ENCODE assay signal across 9 mouse cellular contexts in genomic region chr8:126667721-126668656, GRCm38 (mm10).
A peak's percentile ranks its signal among the peaks of the same experiment; 100 is the strongest.
DNase-seq lines count a peak whose midpoint lies in the region; ATAC-seq and TF ChIP-seq lines count a peak whose summit lies in the region.
"Had no signal": no experiment of that assay in that cellular context is flagged by ENCODE, and none has a peak within 500 bp of the region (broad histone marks: within the 10 kb centered on the region; RNA-seq: fewer than 3 reads in every experiment).

No protein-coding gene starts in this region.

- no peaks in the 10 kb centered on the region for H3K36me3 ChIP-seq in hindbrain, embryonic 11.5 days (ENCODE audit: control insufficient read depth, insufficient read depth, low read length)
- no peaks in the 10 kb centered on the region for H3K36me3 ChIP-seq in lung, postnatal 0 days (ENCODE audit: insufficient read depth, low read length)

- H3K27me3 ChIP-seq in hindbrain, embryonic 11.5 days (ENCODE audit: control insufficient read depth, insufficient read depth, low read length) = no peaks in the 10 kb centered on the region
- no peaks in the 10 kb centered on the region for H3K27me3 ChIP-seq in lung, postnatal 0 days (replicated peaks; ENCODE audit: insufficient read depth, low read length)
- H3K27me3 ChIP-seq: Patski had no signal

- no peak overlapping the region for H3K4me3 ChIP-seq in hindbrain, embryonic 11.5 days (ENCODE audit: low read depth, low read length)
- H3K4me3 ChIP-seq in lung, postnatal 0 days (ENCODE audit: low read depth, low read length) = no peak overlapping the region

- H3K9me3 ChIP-seq in hindbrain, embryonic 11.5 days (ENCODE audit: control insufficient read depth, low read length) = no peaks in the 10 kb centered on the region
- no peaks in the 10 kb centered on the region for H3K9me3 ChIP-seq in lung, postnatal 0 days (ENCODE audit: low read length)

- TF ChIP-seq EP300 in lung, postnatal 0 days (IDR thresholded peaks at IDR 0.05) = peak; percentile 85

- no peak for TF ChIP-seq CTCF in lung, postnatal 0 days (IDR thresholded peaks at IDR 0.05)

- H3K9ac ChIP-seq in hindbrain, embryonic 11.5 days (ENCODE audit: low read depth, low read length) = no peak overlapping the region
- H3K9ac ChIP-seq in lung, postnatal 0 days (replicated peaks; ENCODE audit: low read depth) = peak overlapping the region; percentile 34; the same call in 1 of the 2 replicates

- 74% methylated on average over 16 of the region's 16 CpGs for WGBS in hindbrain, embryonic 11.5 days
- WGBS in lung, postnatal 0 days = 45% methylated on average over 16 of the region's 16 CpGs

- no peak for ATAC-seq in hindbrain, embryonic 11.5 days (ENCODE audit: low FRiP score)
- ATAC-seq in lung, postnatal 0 days = peak; percentile 23

- H3K4me2 ChIP-seq in hindbrain, embryonic 11.5 days (replicated peaks; ENCODE audit: low read depth, low read length) = no peak overlapping the region
- H3K4me2 ChIP-seq in lung, postnatal 0 days (replicated peaks; ENCODE audit: low read depth, low read length) = no peak overlapping the region

- peaks cover 14% of the 10 kb centered on the region for H3K4me1 ChIP-seq in hindbrain, embryonic 11.5 days (replicated peaks; ENCODE audit: control insufficient read depth, insufficient read depth, low read length)
- peaks cover 48% of the 10 kb centered on the region for H3K4me1 ChIP-seq in lung, postnatal 0 days (ENCODE audit: insufficient read depth, low read depth, low read length)

- DNase-seq in NIH3T3 (ENCODE audit: low read depth) = peak; percentile 89
- DNase-seq in cerebellum, adult 8-10 months = peak; percentile 64
- peak; percentile 64 to 78 for DNase-seq in frontal cortex, postnatal 36 days (ENCODE audit: low spot score in 2 of 2)
- DNase-seq in hindbrain, embryonic 11.5 days (ENCODE audit: low spot score) = no peak
- peak; percentile 80 to 93 for DNase-seq in layer of hippocampus, postnatal 14 days (ENCODE audit: low spot score in 2 of 2)
- DNase-seq in lung, postnatal 0 days (ENCODE audit: low spot score) = peak; percentile 94
- DNase-seq in right cerebral cortex, postnatal 36 days (ENCODE audit: low spot score in 2 of 2) = peak; percentile 60 to 67
- DNase-seq in spleen, postnatal 10 days (ENCODE audit: low spot score in 2 of 2) = no peak

- H3K27ac ChIP-seq in hindbrain, embryonic 11.5 days (ENCODE audit: low read depth, low read length) = peak overlapping the region; percentile 86; the same call in 1 of the 2 replicates
- peak overlapping the region; percentile 97 for H3K27ac ChIP-seq in lung, postnatal 0 days (ENCODE audit: low read length)

Comparison
In these comparisons a context has a peak if more than half of its experiments do, and no peak if none do; other contexts are left out.
1. DNase-seq: peak in NIH3T3 (single experiment), cerebellum, adult 8-10 months (single experiment), frontal cortex, postnatal 36 days (2 of 2), layer of hippocampus, postnatal 14 days (2 of 2), lung, postnatal 0 days (single experiment) and right cerebral cortex, postnatal 36 days (2 of 2); none in hindbrain, embryonic 11.5 days (single experiment) and spleen, postnatal 10 days (0 of 2).